Mouse (Mus musculus): Measurements from ENCODE around the gene Gm884. TPM values are rescaled to one million over a fixed set of nuclear protein-coding genes. Genes with fewer than 3 reads are reported as not detected.

The Gm884 gene
- total and polyA plus RNA-seq, 3 experiments: not detected

DNA sequence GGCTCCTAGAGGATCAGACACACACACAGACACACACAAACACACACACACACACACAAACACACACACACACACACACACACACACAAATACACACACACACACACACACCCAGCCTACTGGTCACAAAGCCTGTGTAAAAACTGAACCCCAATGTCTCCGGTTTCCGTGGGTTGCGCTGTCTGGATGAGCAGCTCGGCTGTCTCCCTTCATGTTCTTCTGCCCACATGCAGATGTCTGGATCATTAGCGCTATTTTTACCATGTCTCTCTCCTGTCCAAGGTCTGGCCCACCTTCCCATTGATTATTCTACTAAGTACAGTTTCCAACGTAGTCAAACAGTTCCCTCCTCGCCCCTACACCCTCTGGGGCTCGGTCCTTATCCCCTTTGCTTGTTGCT, 42.2 kb upstream of the Gm884 start:
- Histone ChIP-seq H3K79me2 (ENCODE audit: control insufficient read depth, insufficient read depth, low read length, poor library complexity) (no peaks in the 10 kb centered on the region), H3K27me3 (ENCODE audit: control insufficient read depth in 1 of 2, insufficient read depth in 2 of 2, low read length in 2 of 2) (peaks cover 10 to 12% of the 10 kb centered on the region in 2 experiments), H3K36me3 (ENCODE audit: control insufficient read depth in 1 of 2, insufficient read depth in 2 of 2, low read length in 2 of 2) (no peaks in the 10 kb centered on the region), H3K4me3 (ENCODE audit: control insufficient read depth in 1 of 2, insufficient read depth in 1 of 2, low read depth in 2 of 2, low read length in 2 of 2) (no peak overlapping the region), H3K9me3 (replicated peaks; ENCODE audit: insufficient read depth, low read length) (no peaks in the 10 kb centered on the region), H3K9ac (ENCODE audit: control insufficient read depth, low read depth, low read length, poor library complexity, severe bottlenecking) (no peak overlapping the region), H3K27ac (ENCODE audit: control insufficient read depth, low read depth, low read length) (no peak overlapping the region), H3K4me1 (ENCODE audit: control insufficient read depth in 1 of 2, insufficient read depth in 2 of 2, low read length in 2 of 2) (no peaks in the 10 kb centered on the region)
- DNase-seq (ENCODE audit: low read depth, low spot score): no peak
- TF ChIP-seq SIN3A (IDR thresholded peaks at IDR 0.05; ENCODE audit: low read length): no peak
- TF ChIP-seq MAX (IDR thresholded peaks at IDR 0.05; ENCODE audit: low read length): no peak
- no peak for TF ChIP-seq CHD2 (IDR thresholded peaks at IDR 0.05; ENCODE audit: low read length)
- TF ChIP-seq ZMIZ1 (IDR thresholded peaks at IDR 0.05; ENCODE audit: low read depth, low read length): no peak
- TF ChIP-seq KAT2A (conservative IDR thresholded peaks at IDR 0.05; ENCODE audit: low read depth, low read length): no peak
- no peak for TF ChIP-seq GATA1 (IDR thresholded peaks at IDR 0.05; ENCODE audit: low read depth, low read length)
- no peak for TF ChIP-seq ZKSCAN1 (IDR thresholded peaks at IDR 0.05; ENCODE audit: low read depth, low read length)
- no peak for TF ChIP-seq RCOR1 (IDR thresholded peaks at IDR 0.05; ENCODE audit: low read depth, low read length)

GRCm38 (mm10) chr11:103662546-103662945, 41.6 kb upstream of the Gm884 start:
- TF ChIP-seq JUND (IDR thresholded peaks at IDR 0.05; ENCODE audit: low read depth, low read length) (no peak), CHD2 (IDR thresholded peaks at IDR 0.05; ENCODE audit: low read length) (no peak), ZNF384 (IDR thresholded peaks at IDR 0.05; ENCODE audit: low read depth, low read length) (no peak), ELF1 (IDR thresholded peaks at IDR 0.05; ENCODE audit: low read depth, low read length) (no peak), KAT2A (conservative IDR thresholded peaks at IDR 0.05; ENCODE audit: low read depth, low read length) (no peak)
- Histone ChIP-seq H3K27me3 (ENCODE audit: control insufficient read depth in 1 of 2, insufficient read depth in 2 of 2, low read length in 2 of 2) (peaks cover 10 to 12% of the 10 kb centered on the region in 2 experiments), H3K9ac (ENCODE audit: control insufficient read depth, low read depth, low read length, poor library complexity, severe bottlenecking) (no peak overlapping the region), H3K9me3 (replicated peaks; ENCODE audit: insufficient read depth, low read length) (no peaks in the 10 kb centered on the region), H3K4me3 (ENCODE audit: control insufficient read depth in 1 of 2, insufficient read depth in 1 of 2, low read depth in 2 of 2, low read length in 2 of 2) (no peak overlapping the region), H3K4me1 (ENCODE audit: control insufficient read depth in 1 of 2, insufficient read depth in 2 of 2, low read length in 2 of 2) (no peaks in the 10 kb centered on the region), H3K36me3 (ENCODE audit: control insufficient read depth in 1 of 2, insufficient read depth in 2 of 2, low read length in 2 of 2) (no peaks in the 10 kb centered on the region), H3K27ac (ENCODE audit: control insufficient read depth, low read depth, low read length) (no peak overlapping the region), H3K79me2 (ENCODE audit: control insufficient read depth, insufficient read depth, low read length, poor library complexity) (no peaks in the 10 kb centered on the region)
- no peak for DNase-seq (ENCODE audit: low read depth, low spot score)

- no peak overlapping the region for H3K27ac ChIP-seq (ENCODE audit: control insufficient read depth, low read depth, low read length)
- no peaks in the 10 kb centered on the region for H3K36me3 ChIP-seq (ENCODE audit: control insufficient read depth in 1 of 2, insufficient read depth in 2 of 2, low read length in 2 of 2)
- no peaks in the 10 kb centered on the region for H3K4me1 ChIP-seq (ENCODE audit: control insufficient read depth in 1 of 2, insufficient read depth in 2 of 2, low read length in 2 of 2)
- no peak for TF ChIP-seq MXI1 (IDR thresholded peaks at IDR 0.05; ENCODE audit: low read depth, low read length)
- TF ChIP-seq SMC3 (IDR thresholded peaks at IDR 0.05; ENCODE audit: low read depth, low read length): no peak
- TF ChIP-seq NRF1 (IDR thresholded peaks at IDR 0.05; ENCODE audit: insufficient read depth, low read depth, low read length, poor library complexity, severe bottlenecking): no peak
- TF ChIP-seq ELF1 (IDR thresholded peaks at IDR 0.05; ENCODE audit: low read depth, low read length): no peak
- TF ChIP-seq UBTF (IDR thresholded peaks at IDR 0.05; ENCODE audit: borderline replicate concordance, insufficient read depth, low read depth, low read length): no peak
- TF ChIP-seq MAFK (IDR thresholded peaks at IDR 0.05; ENCODE audit: borderline replicate concordance, low read depth, low read length): no peak
- no peak for TF ChIP-seq HCFC1 (IDR thresholded peaks at IDR 0.05; ENCODE audit: low read depth, low read length)
- TF ChIP-seq TBP (IDR thresholded peaks at IDR 0.05; ENCODE audit: low read depth, low read length): no peak
- TF ChIP-seq MAX (IDR thresholded peaks at IDR 0.05; ENCODE audit: low read length): no peak
- no peak overlapping the region for H3K4me3 ChIP-seq (ENCODE audit: control insufficient read depth in 1 of 2, insufficient read depth in 1 of 2, low read depth in 2 of 2, low read length in 2 of 2)
- H3K9me3 ChIP-seq (replicated peaks; ENCODE audit: insufficient read depth, low read length): no peaks in the 10 kb centered on the region
- no peaks in the 10 kb centered on the region for H3K79me2 ChIP-seq (ENCODE audit: control insufficient read depth, insufficient read depth, low read length, poor library complexity)
- H3K9ac ChIP-seq (ENCODE audit: control insufficient read depth, low read depth, low read length, poor library complexity, severe bottlenecking): no peak overlapping the region
- no peak for DNase-seq (ENCODE audit: low read depth, low spot score)
- H3K27me3 ChIP-seq (ENCODE audit: control insufficient read depth in 1 of 2, insufficient read depth in 2 of 2, low read length in 2 of 2): peaks cover 10 to 12% of the 10 kb centered on the region in 2 experiments
Measured at GRCm38 (mm10) chr11:103661863-103662262, 40.9 kb upstream of the Gm884 start.
